Mouse (Mus musculus): ENCODE measurements around the gene Cacnb4. TPM values are rescaled to one million over a fixed set of nuclear protein-coding genes. Genes with fewer than 3 reads are reported as not detected.

Gene Cacnb4
- polyA plus RNA-seq, 1 experiment from 2014 or later: 1.2 TPM

DNA sequence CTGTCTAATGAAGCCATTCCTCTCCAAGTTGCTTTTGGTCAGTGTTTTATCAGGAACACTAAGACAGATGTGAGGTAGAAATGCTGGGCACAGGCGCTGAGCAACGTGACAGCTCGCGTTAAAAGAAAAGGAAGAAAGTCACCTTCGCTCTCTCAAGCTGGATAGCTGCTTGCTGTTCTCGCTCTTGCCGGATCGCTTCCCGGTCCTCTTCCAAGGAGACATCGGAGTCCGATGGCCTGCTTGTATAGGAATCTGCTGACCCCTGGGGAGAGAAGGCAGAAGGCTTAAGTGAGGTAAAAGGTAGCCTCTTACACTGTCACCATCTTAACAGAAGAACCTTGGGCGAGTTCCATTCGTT lies 199.1 kb downstream of the Cacnb4 start:
- no peaks in the 10 kb centered on the region for H3K36me3 ChIP-seq
- H3K27ac ChIP-seq: no peak overlapping the region
- H3K4me2 ChIP-seq: no peak overlapping the region
- H3K9me3 ChIP-seq: no peaks in the 10 kb centered on the region
- no peak overlapping the region for H3K4me3 ChIP-seq
- H3K9ac ChIP-seq: no peak overlapping the region
- no peak for ATAC-seq (ENCODE audit: borderline replicate concordance, extremely low read depth, low FRiP score, low TSS enrichment)
- H3K4me1 ChIP-seq: peaks cover 5% of the 10 kb centered on the region; the same call in 1 of the 2 replicates
- WGBS: 73% methylated on average over 13 of the region's 13 CpGs
- no peaks in the 10 kb centered on the region for H3K27me3 ChIP-seq

DNA sequence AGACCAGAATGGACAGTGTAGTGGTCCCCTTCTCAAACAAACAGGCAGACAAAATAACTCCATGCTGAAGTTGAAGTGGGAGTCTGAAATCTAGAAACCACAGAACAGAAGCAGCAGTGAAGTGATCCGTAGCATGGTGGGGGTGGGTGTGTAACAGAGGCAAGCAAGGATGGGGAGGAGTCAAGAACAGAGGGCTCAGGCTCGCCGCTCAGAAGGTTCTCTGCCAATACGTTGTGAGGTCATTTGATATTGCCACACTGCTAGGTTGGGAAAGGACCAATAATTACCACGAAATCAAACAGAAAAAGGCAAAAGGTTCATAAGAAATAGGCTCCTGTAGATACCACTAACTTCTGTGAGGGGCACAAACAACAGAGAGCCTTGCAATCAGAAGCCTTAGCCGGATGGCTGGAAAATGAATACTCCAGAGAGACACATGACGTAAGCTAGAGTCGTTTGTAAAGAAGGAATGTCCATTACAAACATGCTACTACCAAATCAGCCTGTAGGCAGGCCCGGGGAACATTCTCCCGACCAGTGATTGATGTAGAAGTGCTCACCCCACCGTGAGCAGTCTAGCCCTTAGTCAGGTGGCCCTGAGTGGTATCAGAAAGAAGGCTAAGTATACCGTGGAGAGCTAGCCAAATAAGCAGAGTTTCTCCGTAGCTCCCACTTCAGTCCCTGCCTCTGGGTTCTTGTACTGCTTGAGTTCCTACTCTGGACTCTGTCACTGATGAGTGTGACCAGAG lies 199.7 kb downstream of the Cacnb4 start:
- 38% methylated on average over 13 of the region's 13 CpGs for WGBS
- no peak overlapping the region for H3K27ac ChIP-seq
- no peak overlapping the region for H3K4me3 ChIP-seq
- peak; percentile 75; the same call in 1 of the 2 replicates for ATAC-seq (ENCODE audit: borderline replicate concordance, extremely low read depth, low FRiP score, low TSS enrichment)
- H3K9me3 ChIP-seq: no peaks in the 10 kb centered on the region
- H3K4me1 ChIP-seq: peaks cover 11% of the 10 kb centered on the region
- no peaks in the 10 kb centered on the region for H3K36me3 ChIP-seq
- no peak overlapping the region for H3K9ac ChIP-seq
- H3K4me2 ChIP-seq: no peak overlapping the region
- no peaks in the 10 kb centered on the region for H3K27me3 ChIP-seq

DNA sequence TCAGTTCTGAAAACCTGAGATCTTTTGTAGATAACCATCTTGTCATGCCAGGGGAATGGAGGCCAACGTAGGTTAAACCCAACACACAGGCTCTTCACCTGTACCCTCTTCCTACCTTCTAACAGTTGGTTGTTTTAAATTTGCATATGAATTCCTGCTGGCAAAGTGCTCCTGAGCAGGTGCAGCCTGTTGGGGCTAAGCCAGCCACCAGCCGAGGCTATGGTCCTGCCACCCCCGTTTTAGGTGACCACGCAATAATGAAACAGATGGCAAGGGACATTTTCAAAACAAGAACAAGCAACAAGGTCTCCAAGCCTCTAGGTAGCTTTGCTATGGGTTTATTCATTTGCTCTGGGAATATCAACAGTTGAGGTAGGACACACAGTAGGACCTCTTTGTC lies 200.8 kb downstream of the Cacnb4 start:
- no peaks in the 10 kb centered on the region for H3K36me3 ChIP-seq
- WGBS: 82% methylated on average over 4 of the region's 4 CpGs
- H3K27me3 ChIP-seq: no peaks in the 10 kb centered on the region

DNA sequence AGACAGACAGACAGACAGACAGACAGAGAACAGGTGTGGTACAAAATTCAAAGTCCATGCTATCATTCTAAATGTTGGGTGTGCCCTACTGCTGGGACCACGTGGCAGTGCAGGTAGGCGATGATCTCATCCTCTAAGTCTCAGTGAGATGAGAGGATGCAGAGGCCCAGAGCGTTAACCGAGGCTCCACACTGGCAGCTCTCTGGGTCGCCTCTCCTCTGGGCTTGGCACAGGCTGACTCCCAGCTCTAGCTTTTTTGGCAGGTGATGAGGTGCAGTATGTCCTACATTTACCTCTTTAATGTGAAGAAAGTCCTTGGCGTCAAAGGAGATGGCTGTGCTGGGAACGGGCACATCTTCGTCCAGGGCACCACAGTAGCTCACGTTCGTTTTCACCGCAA lies 202.1 kb downstream of the Cacnb4 start:
- Histone ChIP-seq H3K9me3 (no peaks in the 10 kb centered on the region), H3K27me3 (no peaks in the 10 kb centered on the region), H3K27ac (no peak overlapping the region), H3K4me3 (no peak overlapping the region), H3K4me2 (no peak overlapping the region), H3K4me1 (peaks cover 16% of the 10 kb centered on the region), H3K36me3 (no peaks in the 10 kb centered on the region), H3K9ac (no peak overlapping the region)
- WGBS: 82% methylated on average over 11 of the region's 11 CpGs
- no peak for ATAC-seq (ENCODE audit: borderline replicate concordance, extremely low read depth, low FRiP score, low TSS enrichment)

More for the DNA sequence above, 200.8 kb downstream of the Cacnb4 start:
- ATAC-seq (ENCODE audit: borderline replicate concordance, extremely low read depth, low FRiP score, low TSS enrichment): no peak
- Histone ChIP-seq H3K9ac (no peak overlapping the region), H3K27ac (no peak overlapping the region), H3K9me3 (no peaks in the 10 kb centered on the region), H3K4me1 (peaks cover 16% of the 10 kb centered on the region), H3K4me2 (no peak overlapping the region), H3K4me3 (no peak overlapping the region)

DNA sequence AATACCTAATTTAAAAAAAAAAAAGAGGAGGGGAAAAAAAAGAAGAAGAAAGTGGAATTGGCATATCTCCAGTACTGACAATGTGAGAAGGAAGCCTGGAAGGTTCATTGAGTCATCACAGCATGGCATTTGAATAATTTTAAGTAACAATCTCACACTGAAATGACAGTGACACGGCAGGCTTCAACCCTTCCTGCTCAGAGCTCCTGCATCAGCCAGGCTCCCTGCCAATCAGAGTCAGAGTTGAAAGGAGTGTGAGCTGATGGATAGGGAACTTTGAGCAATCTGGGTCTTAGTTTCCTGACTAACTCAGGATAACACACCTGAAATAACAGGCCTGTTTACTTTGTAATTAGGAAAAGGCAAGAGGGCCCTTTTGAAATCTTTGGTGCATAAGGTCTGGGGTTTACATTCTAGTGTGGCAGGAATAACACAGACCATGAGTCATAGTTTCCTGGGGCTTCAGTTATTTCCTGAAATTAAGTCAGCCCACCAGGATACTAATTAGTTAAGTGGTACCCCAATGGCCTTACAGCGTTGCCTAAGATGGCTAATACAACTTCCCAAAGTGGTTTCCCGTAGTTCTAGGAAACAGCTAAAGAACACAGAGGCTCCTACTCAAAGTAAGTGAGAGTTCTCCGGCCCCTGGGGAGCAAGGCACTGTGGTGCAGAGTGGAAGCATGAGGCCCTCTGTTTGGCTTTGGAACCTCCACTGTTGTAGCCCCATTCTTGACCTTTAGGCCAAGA lies 204.9 kb downstream of the Cacnb4 start:
- 17% methylated on average over 4 of the region's 4 CpGs for WGBS
- Histone ChIP-seq H3K4me1 (peaks cover 15% of the 10 kb centered on the region), H3K4me3 (no peak overlapping the region), H3K9me3 (no peaks in the 10 kb centered on the region), H3K4me2 (no peak overlapping the region), H3K9ac (no peak overlapping the region), H3K36me3 (no peaks in the 10 kb centered on the region), H3K27ac (peak overlapping the region; percentile 77), H3K27me3 (no peaks in the 10 kb centered on the region)
- ATAC-seq (ENCODE audit: borderline replicate concordance, extremely low read depth, low FRiP score, low TSS enrichment): peak; percentile 65; the same call in 1 of the 2 replicates

DNA sequence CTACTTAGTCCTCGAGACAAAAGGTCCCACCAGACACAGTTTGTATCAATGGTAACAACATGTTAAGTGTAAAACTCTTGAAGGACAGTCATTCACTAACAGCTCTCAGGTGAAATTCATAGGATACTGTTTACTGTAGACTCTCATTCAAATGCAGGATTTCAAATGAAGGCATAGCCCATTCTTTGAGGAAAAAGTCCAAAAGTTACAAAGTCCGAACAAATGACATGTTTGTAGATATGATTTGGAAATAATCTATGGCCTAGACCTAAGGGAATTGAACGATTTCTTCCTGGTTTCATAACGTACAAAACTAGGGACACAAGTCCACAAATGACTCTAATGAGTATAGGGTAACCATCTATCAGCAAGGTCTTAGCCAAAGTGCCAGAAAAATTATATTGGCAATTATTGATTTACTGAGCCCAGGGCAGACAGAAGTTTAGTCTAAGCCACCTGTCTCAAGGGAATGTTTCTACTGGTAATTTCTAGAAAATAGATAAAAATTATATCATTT lies 206.5 kb downstream of the Cacnb4 start:
- H3K4me3 ChIP-seq: no peak overlapping the region
- H3K36me3 ChIP-seq: no peaks in the 10 kb centered on the region
- no peak overlapping the region for H3K9ac ChIP-seq
- no peak for ATAC-seq (ENCODE audit: borderline replicate concordance, extremely low read depth, low FRiP score, low TSS enrichment)
- H3K4me2 ChIP-seq: no peak overlapping the region
- WGBS: 80% methylated on average over 4 of the region's 4 CpGs
- no peaks in the 10 kb centered on the region for H3K9me3 ChIP-seq
- H3K4me1 ChIP-seq: peaks cover 11% of the 10 kb centered on the region
- H3K27me3 ChIP-seq: no peaks in the 10 kb centered on the region
- no peak overlapping the region for H3K27ac ChIP-seq

DNA sequence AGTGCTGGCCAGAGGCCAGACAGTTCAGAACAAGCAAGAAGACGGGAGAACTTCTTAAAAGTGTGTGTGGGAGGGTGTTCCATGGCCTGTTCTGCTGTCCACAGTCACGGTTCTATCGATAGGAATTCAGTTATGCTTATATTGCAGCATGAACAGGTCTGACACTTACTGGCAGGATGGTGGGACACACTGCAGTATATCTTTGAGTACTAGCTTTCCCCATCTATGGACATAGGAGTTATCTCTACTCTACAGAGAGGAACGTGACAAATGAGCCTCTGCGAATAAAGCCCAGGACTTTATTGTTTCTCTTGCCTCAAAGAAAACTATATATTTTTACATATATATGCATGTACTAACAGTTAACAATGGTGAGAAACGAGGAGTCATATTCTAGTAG lies 209.0 kb downstream of the Cacnb4 start:
- Histone ChIP-seq H3K27me3 (no peaks in the 10 kb centered on the region), H3K9ac (no peak overlapping the region), H3K4me1 (peaks cover 19% of the 10 kb centered on the region), H3K27ac (no peak overlapping the region), H3K9me3 (no peaks in the 10 kb centered on the region), H3K4me2 (no peak overlapping the region), H3K36me3 (no peaks in the 10 kb centered on the region), H3K4me3 (no peak overlapping the region)
- no peak for ATAC-seq (ENCODE audit: borderline replicate concordance, extremely low read depth, low FRiP score, low TSS enrichment)
- WGBS: 62% methylated on average over 6 of the region's 6 CpGs

DNA sequence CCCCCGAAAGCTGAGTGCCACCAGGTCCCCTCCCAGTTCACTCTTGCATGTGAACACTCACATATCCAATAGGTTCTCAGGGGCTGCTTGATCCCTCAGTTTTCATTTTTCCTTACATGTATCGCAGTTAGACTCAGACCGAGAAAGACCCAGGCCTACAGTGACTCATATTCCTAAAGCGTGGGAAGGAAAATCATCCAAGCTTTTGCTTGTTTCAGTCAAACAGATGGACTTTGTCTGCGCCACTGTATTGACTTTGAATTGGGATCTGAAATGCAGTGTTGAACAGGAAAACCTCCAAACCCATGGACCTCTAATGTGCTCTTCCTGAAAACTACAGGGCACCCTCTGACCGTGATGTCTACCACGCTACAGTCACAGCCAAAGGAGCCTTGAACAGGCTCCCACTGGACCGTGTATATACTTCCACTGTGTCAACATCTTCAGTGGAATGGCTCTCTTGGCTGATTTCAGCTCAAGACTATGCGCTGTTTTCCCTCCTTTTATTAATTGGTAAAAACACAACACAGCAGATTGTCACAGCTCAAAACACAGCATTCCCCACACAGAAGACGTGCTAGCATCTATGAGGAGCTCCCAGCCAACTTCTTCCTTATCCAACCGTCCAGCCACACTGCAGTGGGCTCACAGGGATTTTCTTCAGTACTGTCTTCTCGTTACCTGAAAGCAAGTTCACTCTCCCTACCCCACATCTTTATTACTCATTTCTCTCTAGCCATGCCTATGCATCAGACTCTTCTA lies 215.2 kb downstream of the Cacnb4 start:
- no peaks in the 10 kb centered on the region for H3K36me3 ChIP-seq
- 70% methylated on average over 12 of the region's 12 CpGs for WGBS
- no peak overlapping the region for H3K4me3 ChIP-seq
- H3K4me2 ChIP-seq: no peak overlapping the region
- 0 out of 2 replicates have a peak, but pooled peaks cover 11% of the 10 kb centered on the region for H3K4me1 ChIP-seq
- no peaks in the 10 kb centered on the region for H3K27me3 ChIP-seq
- ATAC-seq (ENCODE audit: borderline replicate concordance, extremely low read depth, low FRiP score, low TSS enrichment): no peak
- no peaks in the 10 kb centered on the region for H3K9me3 ChIP-seq
- no peak overlapping the region for H3K9ac ChIP-seq
- 0 out of 2 replicates have a peak overlapping the region, but pooled peaks have one; percentile 16 for H3K27ac ChIP-seq

DNA sequence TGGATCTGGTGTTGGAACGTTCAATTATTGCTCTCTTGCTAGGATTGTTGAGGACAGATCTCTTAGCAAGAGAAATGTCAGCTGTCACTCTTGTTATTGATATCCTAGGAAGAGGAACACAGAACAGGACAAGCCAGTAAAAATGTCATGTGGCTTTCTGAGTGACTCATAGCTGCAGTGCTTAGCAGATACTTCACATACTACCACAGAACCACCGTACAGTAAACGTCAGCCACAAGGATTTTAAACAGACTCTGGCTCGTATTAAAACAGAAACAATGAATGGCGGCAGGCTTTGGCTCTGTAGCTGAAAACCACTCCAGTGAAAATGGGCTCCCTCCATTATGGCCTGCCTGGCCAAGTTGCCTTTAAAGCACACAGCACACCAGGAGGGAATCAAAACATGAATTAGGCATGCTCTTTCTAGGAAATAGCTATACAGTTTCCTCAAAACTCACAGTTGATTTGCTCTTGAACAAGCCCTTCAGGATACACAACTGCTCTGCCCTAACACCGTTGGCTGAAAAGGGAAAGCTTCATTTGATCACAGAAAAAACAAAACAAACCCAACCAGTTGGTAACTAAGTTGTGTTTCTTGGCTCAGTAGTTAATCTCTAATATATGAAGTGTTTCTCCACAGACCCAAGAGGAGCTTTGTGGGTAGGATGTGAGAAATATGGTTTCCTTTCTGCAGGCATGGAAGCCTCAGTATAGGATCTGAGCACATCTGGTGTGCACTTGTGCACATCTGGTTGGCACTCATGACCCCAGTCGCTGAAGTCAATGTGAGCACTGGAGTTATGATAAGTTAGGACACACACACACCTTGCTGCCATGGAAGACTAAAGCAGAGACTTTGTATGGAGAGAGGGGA lies 220.8 kb downstream of the Cacnb4 start:
- Histone ChIP-seq H3K27ac (no peak overlapping the region), H3K4me3 (no peak overlapping the region), H3K9me3 (no peaks in the 10 kb centered on the region), H3K36me3 (no peaks in the 10 kb centered on the region), H3K27me3 (no peaks in the 10 kb centered on the region), H3K4me1 (no peaks in the 10 kb centered on the region), H3K9ac (no peak overlapping the region), H3K4me2 (no peak overlapping the region)
- ATAC-seq (ENCODE audit: borderline replicate concordance, extremely low read depth, low FRiP score, low TSS enrichment): no peak
- 63% methylated on average over 7 of the region's 7 CpGs for WGBS

DNA sequence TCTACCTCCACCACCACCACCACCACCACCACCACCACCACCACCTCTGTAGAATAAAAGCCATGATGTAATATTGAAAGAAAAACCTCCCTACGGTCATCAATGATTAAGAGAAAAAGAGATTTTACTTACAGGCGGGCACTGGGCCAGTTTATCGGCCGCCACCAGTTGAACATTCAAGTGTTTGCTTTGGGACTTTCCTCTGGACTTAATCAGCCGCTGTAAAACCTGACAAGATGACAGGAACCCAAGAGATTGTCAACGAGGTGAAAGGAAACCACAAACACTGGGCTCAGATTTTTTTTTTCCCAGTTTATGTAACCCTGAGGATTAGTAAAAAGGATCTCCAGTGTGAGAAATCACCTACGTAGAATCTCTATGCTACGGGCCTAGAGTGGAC lies 226.8 kb downstream of the Cacnb4 start:
- Histone ChIP-seq H3K9me3 (no peaks in the 10 kb centered on the region), H3K4me1 (peaks cover 2% of the 10 kb centered on the region), H3K4me2 (no peak overlapping the region), H3K4me3 (no peak overlapping the region), H3K9ac (no peak overlapping the region), H3K27ac (no peak overlapping the region), H3K27me3 (no peaks in the 10 kb centered on the region), H3K36me3 (no peaks in the 10 kb centered on the region)
- no peak for ATAC-seq (ENCODE audit: borderline replicate concordance, extremely low read depth, low FRiP score, low TSS enrichment)
- 47% methylated on average over 8 of the region's 8 CpGs for WGBS

DNA sequence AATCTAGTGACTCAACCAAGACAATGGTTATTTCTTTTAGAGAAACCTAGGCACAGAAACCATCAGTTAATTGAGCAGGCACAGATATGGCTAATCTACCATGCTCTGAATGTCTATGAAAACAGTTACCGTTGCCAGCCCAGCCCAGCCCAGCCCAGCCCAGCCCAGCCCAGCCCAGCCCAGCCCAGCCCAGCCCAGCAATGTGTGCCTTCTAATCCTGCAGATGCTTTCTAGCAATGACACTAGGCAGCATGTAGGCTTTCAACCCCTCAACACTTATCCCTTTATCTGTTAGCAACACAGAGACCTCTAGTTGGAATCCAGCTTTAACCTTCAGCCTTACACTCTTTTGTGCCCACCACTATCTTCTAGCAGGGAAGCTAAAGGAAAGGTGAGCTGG lies 227.7 kb downstream of the Cacnb4 start:
- ATAC-seq (ENCODE audit: borderline replicate concordance, extremely low read depth, low FRiP score, low TSS enrichment): no peak
- H3K9ac ChIP-seq: no peak overlapping the region
- H3K4me1 ChIP-seq: peaks cover 2% of the 10 kb centered on the region
- WGBS: 50% methylated on average over 1 of the region's 1 CpGs
- no peaks in the 10 kb centered on the region for H3K36me3 ChIP-seq
- no peak overlapping the region for H3K4me2 ChIP-seq
- no peaks in the 10 kb centered on the region for H3K27me3 ChIP-seq
- H3K27ac ChIP-seq: no peak overlapping the region
- H3K9me3 ChIP-seq: no peaks in the 10 kb centered on the region
- H3K4me3 ChIP-seq: no peak overlapping the region

Data from lung, embryonic 15.5 days (tissue).